Comparison of ENCODE assay signal across 7 mouse cellular contexts in the genomic region with DNA sequence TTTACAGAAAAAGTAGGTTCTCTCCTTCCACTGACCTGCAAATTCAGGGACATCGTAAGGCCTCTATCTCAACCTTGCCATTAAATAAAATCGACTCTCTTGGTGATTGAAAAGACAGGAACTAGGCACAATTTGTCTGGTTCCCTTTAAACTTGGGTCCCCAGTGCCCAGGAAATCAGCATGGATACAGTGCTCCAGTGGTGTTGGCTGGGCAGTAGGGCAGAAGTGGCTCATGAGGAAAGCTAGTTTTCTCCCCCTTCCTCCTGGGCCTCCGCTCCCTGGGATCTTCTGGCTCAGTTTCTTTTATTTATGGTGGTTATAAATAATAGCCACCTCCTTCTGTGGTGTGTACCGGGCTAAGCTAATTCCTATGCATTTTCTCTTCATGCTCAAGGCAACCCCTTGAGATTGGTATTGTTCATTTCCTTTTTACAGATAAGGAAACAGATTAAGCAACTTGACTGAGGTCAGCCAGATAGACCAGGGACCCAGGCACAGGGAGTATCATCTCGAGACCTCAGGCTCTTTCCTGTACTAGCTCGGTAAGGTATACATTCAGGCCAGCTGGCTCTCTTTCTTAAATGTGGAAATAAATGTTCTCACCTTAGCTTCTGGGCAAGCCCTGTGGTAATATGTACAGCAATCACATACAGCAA. TPM values are rescaled to one million over a fixed set of nuclear protein-coding genes. Genes with fewer than 3 reads are reported as not detected.
DNase-seq lines count a peak whose midpoint lies in the region; ATAC-seq and TF ChIP-seq lines count a peak whose summit lies in the region.

Gene Tmem253, plus strand, starts transcription at position 214 of the 656 bp plus-strand sequence.

- TF ChIP-seq CTCF in lung, embryonic 14.5 days (IDR thresholded peaks at IDR 0.05; ENCODE audit: low read depth) = no peak
- TF ChIP-seq CTCF in embryonic fibroblast, embryonic 13.5 days (IDR thresholded peaks at IDR 0.05; ENCODE audit: borderline replicate concordance, insufficient read depth, low read length) = no peak
- TF ChIP-seq CTCF in intestine, postnatal 0 days (IDR thresholded peaks at IDR 0.05; ENCODE audit: low read depth) = no peak

- peak within 1 kb of the TSS; percentile 69 for H3K4me2 ChIP-seq in lung, embryonic 14.5 days
- H3K4me2 ChIP-seq in intestine, postnatal 0 days (replicated peaks; ENCODE audit: low read depth) = peak within 1 kb of the TSS; percentile 86
- H3K4me2 ChIP-seq in neural tube, embryonic 15.5 days = peak within 1 kb of the TSS; percentile 68

- peak within 1 kb of the TSS; percentile 93 for H3K27ac ChIP-seq in lung, embryonic 14.5 days (ENCODE audit: low read depth)
- peak within 1 kb of the TSS; percentile 97 for H3K27ac ChIP-seq in embryonic fibroblast, embryonic 13.5 days (ENCODE audit: insufficient read depth, low read length)
- H3K27ac ChIP-seq in intestine, postnatal 0 days (ENCODE audit: low read depth, low read length) = peak within 1 kb of the TSS; percentile 96
- H3K27ac ChIP-seq in neural tube, embryonic 15.5 days (replicated peaks) = peak within 1 kb of the TSS; percentile 94

- WGBS in lung, embryonic 14.5 days = 28% methylated on average over 6 of the region's 6 CpGs
- 10% methylated on average over 6 of the region's 6 CpGs for WGBS in intestine, postnatal 0 days
- WGBS in neural tube, embryonic 15.5 days = 12% methylated on average over 6 of the region's 6 CpGs

- peak within 1 kb of the TSS; percentile 80 for H3K9ac ChIP-seq in lung, embryonic 14.5 days
- peak within 1 kb of the TSS; percentile 89 for H3K9ac ChIP-seq in intestine, postnatal 0 days (ENCODE audit: low read depth, low read length)
- H3K9ac ChIP-seq in neural tube, embryonic 15.5 days (replicated peaks) = peak within 1 kb of the TSS; percentile 79

- TF ChIP-seq POLR2A in embryonic fibroblast, embryonic 13.5 days (IDR thresholded peaks at IDR 0.05; ENCODE audit: low read depth, low read length) = no peak; the same call in 1 of the 2 replicates

- no peaks in the 10 kb centered on the region for H3K27me3 ChIP-seq in lung, embryonic 14.5 days (ENCODE audit: insufficient read depth, low read length)
- no peaks in the 10 kb centered on the region for H3K27me3 ChIP-seq in intestine, postnatal 0 days (replicated peaks; ENCODE audit: control insufficient read depth, insufficient read depth, low read length)
- no peaks in the 10 kb centered on the region for H3K27me3 ChIP-seq in neural tube, embryonic 15.5 days (replicated peaks)

- H3K4me3 ChIP-seq in lung, embryonic 14.5 days (ENCODE audit: low read depth, low read length) = peak within 1 kb of the TSS; percentile 61
- H3K4me3 ChIP-seq in embryonic fibroblast, embryonic 13.5 days (ENCODE audit: insufficient read depth, low read length) = peak within 1 kb of the TSS; percentile 56
- H3K4me3 ChIP-seq in intestine, postnatal 0 days (ENCODE audit: low read depth, low read length) = peak within 1 kb of the TSS; percentile 74
- peak within 1 kb of the TSS; percentile 59 for H3K4me3 ChIP-seq in neural tube, embryonic 15.5 days (replicated peaks)

- ATAC-seq in lung, embryonic 14.5 days (ENCODE audit: insufficient read depth) = no peak
- ATAC-seq in intestine, postnatal 0 days = no peak
- ATAC-seq in neural tube, embryonic 15.5 days (ENCODE audit: low FRiP score) = no peak

- no peaks in the 10 kb centered on the region for H3K9me3 ChIP-seq in lung, embryonic 14.5 days (ENCODE audit: low read depth, low read length)
- no peaks in the 10 kb centered on the region for H3K9me3 ChIP-seq in intestine, postnatal 0 days (ENCODE audit: control insufficient read depth)
- no peaks in the 10 kb centered on the region for H3K9me3 ChIP-seq in neural tube, embryonic 15.5 days (replicated peaks)

- H3K36me3 ChIP-seq in lung, embryonic 14.5 days (ENCODE audit: insufficient read depth) = 0 out of 2 replicates have a peak, but pooled peaks cover 6% of the 10 kb centered on the region
- H3K36me3 ChIP-seq in intestine, postnatal 0 days (ENCODE audit: control insufficient read depth, insufficient read depth) = no peaks in the 10 kb centered on the region
- H3K36me3 ChIP-seq in neural tube, embryonic 15.5 days = no peaks in the 10 kb centered on the region

- no peak for DNase-seq in lung, embryonic 14.5 days
- DNase-seq in lung, postnatal 4 days = no peak
- no peak for DNase-seq in embryo, embryonic 9.5 days (ENCODE audit: extremely low spot score)
- no peak for DNase-seq in ovary, postnatal 10 days (ENCODE audit: low spot score)

- peaks cover 14% of the 10 kb centered on the region; the same call in 1 of the 2 replicates for H3K4me1 ChIP-seq in lung, embryonic 14.5 days (ENCODE audit: insufficient read depth)
- H3K4me1 ChIP-seq in embryonic fibroblast, embryonic 13.5 days (ENCODE audit: control insufficient read depth, insufficient read depth, low read length) = peaks cover 8% of the 10 kb centered on the region
- peaks cover 20% of the 10 kb centered on the region; the same call in 1 of the 2 replicates for H3K4me1 ChIP-seq in intestine, postnatal 0 days (replicated peaks; ENCODE audit: control insufficient read depth, insufficient read depth, low read length)
- peaks cover 70% of the 10 kb centered on the region for H3K4me1 ChIP-seq in neural tube, embryonic 15.5 days

RNA-seq across cellular contexts. Expression of gene Tmem253, which starts in this region (rescaled TPM):
- polyA plus RNA-seq in lung, embryonic 14.5 days (2014; fragmentation: Nextera tagmentation; extraction: Ambion mirVana) = 0.35 and 0.74 TPM in 2 replicates
- 0.95 TPM in 1 of 2 replicates, not detected in the other for polyA plus RNA-seq in embryonic fibroblast, embryonic 13.5 days (2011; ENCODE audit: insufficient read length, low read depth, missing spikeins)
- polyA plus RNA-seq in intestine, postnatal 0 days (2015; fragmentation: Nextera tagmentation; extraction: Ambion mirVana) = 221 and 224 TPM in 2 replicates
- polyA plus RNA-seq in neural tube, embryonic 15.5 days (2015; fragmentation: Nextera tagmentation; extraction: Ambion mirVana) = 0.88 and 1.4 TPM in 2 replicates

Comparison
In these comparisons a context has a peak if more than half of its experiments do, and no peak if none do; other contexts are left out.
1. RNA of gene Tmem253 (polyA plus RNA-seq): 221 to 224 TPM in intestine, postnatal 0 days; 0.88 to 1.4 TPM in neural tube, embryonic 15.5 days, 0.35 to 0.74 TPM in lung, embryonic 14.5 days and 0.95 TPM in embryonic fibroblast, embryonic 13.5 days; every median in the first group is over 10 times any median in the second.
2. Peak in every context shown above with its lines, with median percentiles within 50 percentile points of each other: H3K27ac ChIP-seq, H3K4me2 ChIP-seq, H3K4me3 ChIP-seq and H3K9ac ChIP-seq.